Mouse (Mus musculus): ENCODE data around the gene Grwd1.
A peak's percentile ranks its signal among the peaks of the same experiment; 100 is the strongest.

Grwd1 gene

DNA sequence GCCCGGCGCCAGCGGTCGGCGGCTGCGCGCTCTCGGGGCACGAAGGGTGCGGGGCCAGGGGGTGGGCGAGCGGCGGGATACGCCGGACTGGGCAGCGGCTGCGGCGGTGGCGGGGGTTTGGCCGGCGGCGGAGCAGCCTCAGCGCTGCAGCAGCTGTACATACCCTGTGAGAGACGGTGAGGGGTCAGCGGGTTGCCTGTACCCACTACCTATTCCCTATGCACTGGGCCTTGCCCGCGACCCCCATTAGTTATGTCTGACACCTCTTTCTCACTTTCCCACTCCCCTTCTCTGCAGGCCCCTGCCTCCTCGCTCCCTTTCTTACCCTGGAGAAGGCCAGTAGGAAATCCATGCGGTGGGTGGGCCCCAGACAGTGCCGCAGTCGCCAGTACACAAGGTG, 3.2 kb upstream of the Grwd1 start:
- no peak for DNase-seq

DNA sequence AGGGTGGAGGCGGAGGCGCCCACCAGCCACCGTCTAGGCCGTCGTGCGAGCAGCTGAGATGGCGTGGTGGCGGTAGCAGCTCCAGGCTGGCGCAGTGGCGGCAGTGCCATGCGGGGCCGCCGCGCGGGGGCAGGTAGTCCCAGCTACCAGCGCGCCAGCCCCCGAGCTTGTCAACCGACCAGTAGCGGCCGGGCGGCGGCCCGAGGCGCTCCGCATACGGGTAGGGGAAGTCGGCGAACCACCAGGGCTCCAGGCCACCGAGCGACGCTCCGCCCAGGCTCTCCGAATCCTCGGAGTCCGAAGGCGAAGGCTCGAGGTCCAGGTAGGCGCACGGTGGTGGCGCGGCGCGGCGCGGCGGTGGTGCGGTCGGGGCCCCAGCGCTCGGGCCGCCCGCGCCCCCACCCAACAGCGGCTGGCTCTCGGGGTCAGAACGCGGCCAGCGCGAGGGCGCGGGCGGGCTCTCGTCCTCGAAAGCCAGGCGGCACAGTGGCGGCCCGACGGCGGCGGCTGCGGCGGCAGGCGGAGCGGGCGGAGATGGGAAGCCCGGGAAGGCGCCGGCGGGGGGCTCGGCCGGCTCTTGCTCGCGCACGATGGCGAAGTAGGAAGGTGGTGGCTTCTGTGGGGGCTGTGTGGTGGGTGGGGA, 2.5 kb upstream of the Grwd1 start:
- DNase-seq: peak; percentile 27

DNA sequence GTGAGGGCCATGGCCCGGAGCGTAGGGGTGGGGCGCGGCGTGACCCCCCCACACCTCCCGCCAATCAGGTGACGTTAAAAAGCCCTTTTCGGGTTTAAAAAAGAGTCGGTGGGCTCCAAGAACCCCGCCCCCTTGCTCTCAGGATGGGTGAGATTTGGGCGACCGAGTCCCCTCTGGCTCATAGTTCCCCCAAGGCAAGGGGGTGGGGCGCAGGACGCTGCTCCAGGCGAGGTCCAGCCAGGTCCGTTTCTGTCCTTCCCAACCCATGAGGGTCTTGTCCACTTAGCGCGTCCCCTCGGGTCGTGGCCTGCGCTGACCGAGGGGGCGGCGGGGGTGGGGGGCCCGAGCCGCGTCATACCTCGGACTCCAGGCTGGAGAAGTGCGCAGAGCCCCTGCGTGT, 1.7 kb upstream of the Grwd1 start:
- no peak for DNase-seq

DNA sequence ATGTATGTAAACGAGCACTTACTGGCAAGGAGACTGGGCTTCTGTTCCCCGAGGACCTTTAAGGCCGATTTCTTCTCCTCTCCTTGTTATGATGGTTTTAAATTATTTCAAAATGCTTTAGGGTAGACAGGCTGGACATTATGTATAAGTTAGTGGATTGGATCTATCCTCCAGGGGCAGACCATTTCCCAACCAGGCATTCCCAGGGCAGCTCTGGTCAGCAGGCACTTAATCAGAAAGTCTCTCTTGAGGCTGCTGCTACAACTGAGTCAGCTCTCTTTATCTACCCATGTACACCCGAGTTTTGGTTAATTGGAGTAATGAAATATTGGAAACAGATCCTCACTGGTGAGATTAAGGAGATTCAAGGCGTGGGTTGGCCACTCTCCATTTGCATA, 383 bp upstream of the Grwd1 start:
- DNase-seq: no peak

DNA sequence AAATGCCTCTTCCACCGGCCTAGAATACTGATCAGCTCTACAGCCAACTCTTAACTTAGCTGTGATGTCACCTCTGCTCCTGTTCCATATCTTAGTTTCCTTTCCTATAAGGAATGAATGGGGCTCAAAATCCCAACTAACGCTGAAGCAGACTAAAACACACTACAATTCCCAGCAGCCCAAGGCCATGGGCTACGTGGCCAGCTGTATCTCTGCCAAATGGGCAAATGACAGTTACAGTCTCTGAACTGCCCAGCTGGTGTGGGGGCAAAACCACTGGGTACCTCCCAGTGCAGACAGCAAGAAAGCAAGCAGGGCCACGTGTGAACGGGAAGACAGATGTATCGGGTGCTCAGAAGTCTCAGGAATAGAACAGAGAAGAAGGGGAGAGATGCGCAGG, 4.1 kb downstream of the Grwd1 start:
- DNase-seq: no peak

DNA sequence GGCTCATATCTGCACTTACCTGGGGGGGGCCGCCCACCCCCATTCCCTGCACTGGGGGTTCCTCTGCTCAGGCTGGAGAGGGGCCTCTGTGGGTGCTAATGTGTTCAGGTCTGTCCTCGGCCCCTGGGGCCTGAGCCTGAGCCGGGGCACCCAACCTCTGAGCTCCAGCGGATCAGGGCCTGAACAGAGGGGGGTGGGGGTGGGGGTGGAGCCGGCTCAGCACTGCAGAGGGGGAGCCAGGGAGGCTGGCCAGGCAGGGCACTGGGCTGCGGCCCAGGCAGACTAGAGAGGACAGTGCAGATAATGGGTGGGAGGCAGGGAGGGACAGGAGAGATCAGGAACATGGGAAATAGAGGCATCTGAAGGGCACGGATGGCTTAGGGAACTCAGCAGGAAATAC, 6.1 kb downstream of the Grwd1 start, which contains the start of gene Kcnj14:
TSS of gene Kcnj14 (minus strand) at position 185 of the 400 bp plus-strand sequence.
- no peak for DNase-seq

DNA sequence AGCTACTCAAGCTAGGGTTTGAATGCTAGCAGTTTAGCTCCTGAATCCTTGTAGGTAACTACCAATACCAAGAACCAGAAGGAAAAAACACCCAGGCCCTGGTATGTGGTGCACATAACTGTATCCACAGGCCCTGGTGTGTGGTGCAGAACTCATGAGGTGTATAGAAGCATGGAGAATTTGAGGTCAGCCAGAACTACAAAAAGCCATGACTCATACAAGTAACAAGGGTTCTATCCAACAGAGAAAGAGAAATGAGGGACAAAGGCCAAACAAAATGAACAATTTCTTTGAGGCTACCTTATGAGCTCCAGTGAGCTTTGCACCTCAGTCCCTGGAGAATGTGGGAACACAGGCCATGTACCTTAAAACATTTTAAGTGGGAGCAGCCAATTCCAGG, 9.8 kb downstream of the Grwd1 start:
- no peak for DNase-seq

DNA sequence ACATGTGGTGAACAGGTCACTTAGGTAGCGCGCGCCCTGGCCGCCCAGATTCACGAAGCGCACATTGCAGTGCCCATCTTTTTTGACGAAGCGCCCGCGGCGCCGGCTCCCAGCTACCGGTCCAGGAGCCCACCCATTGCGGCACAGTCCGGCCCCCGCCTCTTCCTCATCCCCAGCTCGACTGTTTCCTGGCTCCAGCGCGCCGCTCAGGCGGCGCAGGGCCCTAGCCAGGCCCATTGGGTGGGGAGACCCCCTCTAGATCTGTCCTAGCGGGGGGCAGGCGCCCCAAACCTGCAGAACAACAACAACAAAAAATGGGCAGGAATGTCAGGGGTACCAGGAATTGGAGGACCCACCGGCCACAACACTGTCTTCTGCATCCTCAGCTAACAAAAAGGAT, 10.9 kb downstream of the Grwd1 start:
- no peak for DNase-seq

DNA sequence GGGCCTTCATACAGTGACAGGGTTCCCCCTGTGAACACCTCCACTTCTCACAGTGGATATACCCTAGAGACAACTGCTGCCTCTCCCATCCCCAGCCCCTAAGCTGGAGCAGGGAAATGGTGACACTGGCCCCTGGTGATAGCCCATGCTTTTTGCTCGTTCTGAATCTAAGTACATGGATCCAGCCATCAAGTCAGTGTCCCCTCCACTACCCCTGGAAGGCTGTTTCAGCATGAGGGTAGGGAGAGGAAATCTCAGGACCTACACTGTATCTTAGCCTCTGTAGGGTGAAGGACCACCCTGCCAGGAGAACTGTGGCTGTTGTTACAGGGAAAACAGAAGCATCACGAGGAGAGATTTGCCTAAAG, 14.8 kb downstream of the Grwd1 start:
- no peak for DNase-seq

DNA sequence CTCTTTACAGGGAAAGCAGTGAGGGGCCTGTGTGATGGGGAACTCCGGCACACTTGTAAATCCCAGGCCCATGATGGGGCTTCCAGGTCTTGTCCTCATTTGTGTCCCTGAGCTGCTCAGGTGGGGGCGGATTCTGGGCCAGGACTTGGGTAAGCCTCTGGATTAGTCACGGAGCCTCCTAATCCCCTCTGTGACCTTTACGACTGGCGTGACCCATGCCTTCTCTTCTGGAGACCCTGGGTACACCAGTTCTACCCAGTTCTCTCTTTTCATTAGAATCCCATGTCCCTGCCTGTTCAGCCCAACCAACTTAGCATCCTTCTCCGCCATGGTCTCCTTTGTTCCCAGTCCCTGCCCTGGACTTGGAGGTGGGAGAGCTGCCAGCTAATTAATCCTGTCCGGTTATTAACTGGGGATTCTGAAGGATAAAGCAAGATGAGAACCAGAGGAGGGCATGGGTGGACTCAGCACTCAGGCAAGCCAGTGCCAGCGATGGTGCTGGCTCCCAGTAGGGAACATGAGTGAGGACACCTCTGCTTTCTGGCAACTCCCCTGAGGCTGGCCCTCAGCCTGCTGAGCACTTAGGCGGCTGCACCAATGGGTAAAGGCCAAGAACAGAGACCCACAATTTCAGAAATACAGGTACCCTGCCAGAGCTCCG, 15.3 kb downstream of the Grwd1 start:
- no peak for DNase-seq

DNA sequence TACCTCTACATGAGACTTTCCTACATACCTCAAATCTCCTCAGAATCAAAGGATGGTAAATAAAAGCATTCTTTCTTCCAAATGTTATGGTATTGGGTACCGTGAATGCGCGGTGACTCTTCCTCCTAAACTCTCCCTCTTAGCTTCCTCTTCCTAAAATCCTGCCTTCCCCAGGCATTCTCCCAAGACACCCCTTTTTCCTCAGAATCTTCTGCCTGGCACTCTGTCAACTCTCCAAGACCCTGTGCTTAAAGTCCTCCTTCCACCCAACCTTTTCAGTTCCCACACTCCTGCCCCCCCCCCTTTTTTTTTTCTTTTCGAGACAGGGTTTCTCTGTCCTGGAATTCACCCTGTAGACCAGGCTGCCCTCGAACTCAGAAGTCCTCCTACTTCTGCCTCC, 15.9 kb downstream of the Grwd1 start:
- no peak for DNase-seq

DNA sequence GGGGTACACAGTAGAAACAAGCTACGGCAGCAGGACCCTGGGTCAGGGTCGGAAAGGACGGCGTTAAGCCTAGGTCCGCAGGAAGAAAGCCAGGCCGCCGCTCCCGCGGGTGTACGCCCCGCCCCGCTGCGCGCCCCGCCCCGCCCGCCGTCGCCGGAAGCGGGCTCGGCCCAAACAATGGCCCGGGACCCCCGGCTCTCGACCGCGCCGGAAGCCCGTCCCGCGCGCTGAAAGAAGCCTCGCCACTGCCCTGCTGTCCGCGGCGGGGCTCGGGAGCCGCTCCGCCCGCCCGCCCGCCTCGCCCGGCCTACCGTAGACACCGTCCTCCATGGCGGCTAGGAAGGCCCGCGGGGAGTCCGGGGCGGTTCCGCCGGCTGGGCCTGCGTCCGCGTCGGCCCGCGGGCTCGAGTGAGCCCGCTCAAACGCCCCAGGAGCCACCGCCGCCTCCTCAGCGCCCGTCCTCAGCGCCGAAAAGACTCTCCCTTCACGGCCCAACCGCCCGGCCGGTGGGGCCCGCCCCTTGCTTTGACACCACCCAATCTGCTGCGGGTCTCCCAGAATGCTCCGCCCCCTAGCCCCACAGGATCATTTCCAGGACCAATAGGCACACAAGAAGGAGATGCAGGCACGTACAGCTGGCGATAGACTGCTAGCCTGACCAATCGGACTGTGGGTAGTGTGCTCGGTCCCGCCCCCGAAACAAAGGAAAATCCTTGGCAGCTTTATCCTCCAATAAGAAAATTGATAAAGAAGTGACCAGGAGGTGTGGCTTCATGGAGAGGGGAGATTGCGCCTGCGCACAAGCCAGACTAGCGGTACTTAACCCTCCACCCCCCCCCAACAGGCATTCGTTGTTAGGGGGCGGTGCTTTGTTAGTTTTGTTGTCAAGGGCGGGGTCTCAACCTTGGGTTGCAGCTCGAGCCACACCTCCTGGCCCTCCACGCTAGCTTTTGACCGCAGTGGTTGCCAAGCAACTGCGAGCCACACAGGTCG, 16.7 kb downstream of the Grwd1 start, which contains the start of gene Cyth2:
TSS of gene Cyth2 (minus strand) at position 795 of the 993 bp plus-strand sequence.
- DNase-seq: peak; percentile 100

DNA sequence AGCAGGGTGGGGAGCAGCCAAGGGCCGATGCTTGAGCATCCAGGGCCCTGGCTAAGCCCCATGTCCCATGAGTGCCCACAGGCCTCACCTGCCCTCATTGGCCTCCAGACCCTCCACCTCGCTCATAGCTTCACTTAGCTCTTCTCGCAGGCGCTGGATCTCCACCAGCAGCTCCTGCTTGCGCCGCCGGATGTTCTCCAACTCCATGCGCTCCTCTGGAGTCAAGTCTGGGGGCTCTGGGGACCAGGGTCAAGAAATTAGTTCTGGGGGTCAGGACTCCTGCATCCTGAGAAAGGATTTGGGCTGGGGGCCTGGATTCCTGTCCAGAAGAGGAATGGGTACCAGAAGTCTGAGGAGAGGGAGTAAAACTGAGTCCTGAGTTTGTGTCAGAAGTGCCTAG, 17.8 kb downstream of the Grwd1 start:
- DNase-seq: no peak

DNA sequence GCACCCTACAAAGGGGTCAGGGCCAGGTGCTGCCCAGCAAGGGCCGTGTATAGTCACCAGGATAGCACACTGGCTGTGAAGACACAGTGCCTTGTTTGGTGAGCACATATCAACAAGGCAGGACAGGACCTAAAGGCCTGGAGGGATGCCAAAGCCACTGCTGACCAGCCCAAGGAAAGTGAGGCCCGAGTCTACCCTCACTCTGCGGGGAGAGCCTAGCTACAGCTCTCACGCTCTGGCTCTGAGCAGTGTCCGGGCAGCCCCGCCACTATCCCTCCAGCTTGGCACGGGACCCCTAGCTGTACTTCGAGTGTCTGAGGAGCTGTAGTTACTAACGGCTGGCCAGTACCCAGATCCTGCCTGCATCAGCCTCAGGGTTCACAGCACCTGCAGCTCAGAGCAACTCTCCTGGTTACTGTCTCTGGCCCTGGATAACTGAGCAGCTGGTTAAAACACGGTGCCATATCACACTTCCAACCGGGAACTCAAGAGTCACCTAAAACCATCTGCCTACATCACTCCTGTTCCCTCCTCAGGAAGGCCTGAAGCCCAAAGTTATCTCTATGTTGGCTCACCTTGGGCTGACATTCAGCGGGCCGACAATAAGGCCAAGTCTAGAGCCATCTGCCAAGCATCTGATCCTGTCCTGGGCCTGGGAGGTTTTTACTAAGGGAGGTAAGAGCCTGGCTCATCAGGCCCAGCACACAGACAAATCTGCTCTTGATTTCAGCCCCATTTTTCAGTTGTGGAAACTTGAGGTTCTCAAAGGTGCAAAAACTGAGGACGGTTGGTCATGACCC, 21.3 kb downstream of the Grwd1 start:
- DNase-seq: no peak

DNA sequence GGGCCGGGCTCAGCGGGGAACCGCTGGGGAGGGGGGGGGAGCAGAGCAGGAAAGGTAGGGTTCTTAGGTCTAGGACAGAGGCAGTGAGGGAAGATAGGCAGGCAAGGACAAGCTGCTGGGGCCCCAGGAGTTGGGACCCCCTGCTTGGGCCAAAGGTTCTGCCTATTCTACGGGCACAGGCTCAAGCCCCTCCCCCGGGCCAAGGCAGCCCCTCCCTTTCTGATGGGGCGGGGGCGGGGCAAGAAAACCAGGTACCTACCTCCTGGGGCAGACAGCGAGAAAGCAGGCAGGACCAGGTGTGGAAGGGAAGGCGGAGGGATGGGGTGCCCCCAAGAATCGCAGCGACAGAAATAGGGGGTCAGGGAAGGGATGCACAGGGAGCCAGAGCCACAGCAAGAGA, 22.3 kb downstream of the Grwd1 start:
- no peak for DNase-seq

DNA sequence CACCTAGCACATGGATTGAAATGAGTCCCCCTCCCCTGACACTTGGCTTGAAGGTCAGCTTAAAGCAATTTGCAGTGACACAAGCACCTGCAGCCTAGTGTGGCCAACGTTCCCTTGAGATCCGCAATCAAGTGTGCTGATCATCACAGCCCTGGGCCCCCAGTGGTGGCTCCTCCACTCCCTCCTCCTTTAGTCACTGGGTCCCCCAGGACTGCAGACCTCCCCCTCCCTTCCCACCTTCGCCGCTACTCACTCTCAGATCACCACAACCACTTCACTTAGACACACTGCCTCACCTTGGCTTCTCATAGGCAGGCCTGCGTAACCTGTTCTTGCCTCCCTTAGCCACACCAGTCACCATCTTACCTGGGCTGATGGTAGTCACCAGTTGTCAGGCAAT, 24.8 kb downstream of the Grwd1 start:
- DNase-seq: no peak

DNA sequence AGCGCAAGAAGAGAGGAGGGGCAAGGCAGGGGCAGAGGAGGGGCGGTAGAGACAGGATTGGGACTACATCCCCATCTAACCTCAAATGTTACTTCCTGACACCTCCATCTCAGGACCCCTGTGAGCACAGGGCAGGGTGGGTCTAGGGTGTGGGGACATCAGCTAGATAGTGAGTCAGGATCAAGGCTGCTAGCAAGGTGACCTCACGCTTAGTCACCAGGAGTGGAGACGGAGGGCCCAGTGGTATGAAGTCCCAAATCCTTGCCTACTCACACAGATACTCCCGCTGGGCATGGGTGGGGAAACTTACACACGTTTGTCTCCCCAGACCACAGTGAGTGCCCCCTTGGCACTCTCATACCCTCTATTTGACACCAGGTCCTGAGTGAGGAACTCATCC, 28.2 kb downstream of the Grwd1 start:
- DNase-seq: no peak

DNA sequence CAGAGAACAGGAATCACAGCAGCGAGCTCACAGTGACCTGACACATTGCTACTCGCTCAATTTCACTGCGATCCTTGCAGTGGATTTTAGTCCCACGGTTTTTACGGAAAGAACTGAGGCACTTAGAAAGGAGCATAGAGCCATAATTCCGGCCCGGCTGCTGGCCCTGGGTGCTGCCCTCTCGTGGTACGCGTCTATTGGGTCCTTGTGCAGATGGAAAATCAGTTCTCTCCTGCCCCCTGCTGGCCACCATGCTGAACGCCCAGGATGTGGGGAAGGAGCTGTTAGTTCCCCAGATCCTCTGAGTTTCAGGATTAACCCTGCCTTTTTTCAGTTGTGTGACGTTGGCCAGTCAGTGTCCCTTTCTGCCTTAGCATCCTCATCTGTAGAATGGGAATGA, 29.4 kb downstream of the Grwd1 start:
- peak; percentile 95 for DNase-seq

DNA sequence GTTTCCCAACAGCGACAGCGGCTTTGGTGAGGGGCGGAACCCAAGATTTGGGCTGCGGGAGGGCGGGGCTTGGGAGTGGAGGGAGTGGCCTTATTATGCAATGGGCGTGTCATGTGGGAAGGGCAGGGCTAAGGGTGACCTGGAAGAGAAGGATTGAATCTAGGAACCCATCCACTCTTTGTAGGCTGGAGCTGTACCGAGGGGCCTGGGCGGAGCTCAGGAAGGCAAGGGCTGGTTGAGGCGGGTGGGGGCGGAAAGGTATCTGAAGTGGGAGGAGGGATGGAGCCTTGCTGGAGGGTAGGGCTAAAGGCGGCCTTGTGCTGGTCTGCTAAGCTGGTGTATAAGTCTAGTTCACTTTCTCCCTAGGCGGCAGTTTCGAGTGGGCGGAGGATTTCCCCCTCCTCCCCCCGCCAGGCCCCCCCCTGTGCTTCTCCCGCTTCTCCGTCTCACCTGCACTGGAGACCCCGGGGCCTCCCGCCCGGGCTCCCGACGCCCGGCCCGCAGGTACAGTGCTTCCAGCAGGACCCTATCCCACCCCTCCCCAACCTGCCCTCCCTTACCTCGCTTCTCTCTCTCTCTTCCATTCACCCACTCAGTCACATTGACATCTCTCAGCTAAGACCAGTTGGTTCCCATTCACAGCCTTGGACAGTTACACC, 30.1 kb downstream of the Grwd1 start:
- DNase-seq: peak; percentile 64

DNA sequence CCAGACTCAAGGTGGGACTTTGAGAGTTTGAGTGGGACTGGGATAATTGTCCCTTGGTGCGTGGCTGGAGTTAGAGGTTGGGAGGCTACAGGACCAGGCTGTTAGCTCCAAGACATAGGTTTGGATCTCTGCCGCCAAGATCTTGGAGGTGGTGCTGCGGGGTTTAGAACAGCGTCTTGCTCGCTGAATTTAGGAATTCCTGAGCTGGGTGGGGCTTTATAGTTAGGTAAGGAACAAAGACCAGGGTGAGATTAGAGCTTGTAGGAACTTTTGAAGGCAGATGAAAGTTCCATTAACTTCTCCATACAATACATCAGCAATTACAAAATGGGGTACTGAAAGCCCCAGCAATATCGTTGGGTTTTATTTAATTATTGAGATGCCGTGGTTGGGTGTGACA, 30.7 kb downstream of the Grwd1 start:
- DNase-seq: no peak

DNA sequence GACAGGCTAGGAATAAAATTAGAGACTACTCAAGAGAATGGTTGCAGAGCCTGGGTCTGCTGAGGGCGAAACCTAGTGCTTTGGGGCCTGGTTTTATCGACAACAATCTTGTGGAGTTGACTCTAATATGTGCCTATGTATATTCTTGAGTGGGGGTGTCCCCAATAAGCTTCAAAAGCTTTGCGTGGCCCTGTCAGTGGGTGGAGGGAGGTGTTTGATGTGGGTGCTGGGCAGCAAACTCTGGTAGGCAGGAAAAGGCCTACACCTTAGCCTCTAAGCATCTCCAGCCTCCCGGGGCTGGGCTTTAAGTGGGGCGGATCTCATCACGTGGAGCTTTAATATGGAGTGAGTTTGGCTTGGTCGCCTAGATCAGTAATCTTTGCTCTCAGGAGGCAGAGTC, 31.8 kb downstream of the Grwd1 start:
- no peak for DNase-seq

DNA sequence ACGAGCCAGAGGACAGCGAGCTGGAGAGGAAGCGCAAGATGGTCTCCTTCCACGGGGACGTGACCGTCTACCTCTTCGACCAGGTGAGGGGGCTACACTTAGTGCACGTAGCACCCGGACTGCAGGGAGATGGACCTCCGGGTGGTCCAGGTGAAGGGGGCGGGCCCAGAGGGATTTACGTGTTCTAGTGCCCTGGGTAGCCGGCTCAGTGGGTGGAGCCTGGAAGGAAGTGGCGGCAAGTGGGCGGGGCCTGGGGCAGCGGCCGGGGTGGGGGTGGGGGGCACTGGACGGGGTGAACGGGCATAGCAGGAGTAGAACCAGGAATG, 32.3 kb downstream of the Grwd1 start:
- peak; percentile 52 for DNase-seq

All from lung, postnatal 10 days (tissue).